Mouse (Mus musculus) sigmoid colon, adult 10 weeks (tissue): Measurements from ENCODE around the gene Dpf2. TPM values are rescaled to one million over a fixed set of nuclear protein-coding genes. Genes with fewer than 3 reads are reported as not detected.

Experiments
- polyA plus RNA-seq: library from polyadenylated mRNA; stranded (reverse); fragments of 350-450 nt; fragmentation: Illumina TruSeq; extraction: RNeasy Lipid Tissue Mini Kit (QIAGEN cat#74804); gene quantifications from one replicate; pipeline ENCODE4 v1.2.3, GENCODE M21; 2014; ENCODE audit warnings: low read depth, low replicate concordance

Dpf2 gene
- polyA plus RNA-seq, result 12.7 TPM

DNA sequence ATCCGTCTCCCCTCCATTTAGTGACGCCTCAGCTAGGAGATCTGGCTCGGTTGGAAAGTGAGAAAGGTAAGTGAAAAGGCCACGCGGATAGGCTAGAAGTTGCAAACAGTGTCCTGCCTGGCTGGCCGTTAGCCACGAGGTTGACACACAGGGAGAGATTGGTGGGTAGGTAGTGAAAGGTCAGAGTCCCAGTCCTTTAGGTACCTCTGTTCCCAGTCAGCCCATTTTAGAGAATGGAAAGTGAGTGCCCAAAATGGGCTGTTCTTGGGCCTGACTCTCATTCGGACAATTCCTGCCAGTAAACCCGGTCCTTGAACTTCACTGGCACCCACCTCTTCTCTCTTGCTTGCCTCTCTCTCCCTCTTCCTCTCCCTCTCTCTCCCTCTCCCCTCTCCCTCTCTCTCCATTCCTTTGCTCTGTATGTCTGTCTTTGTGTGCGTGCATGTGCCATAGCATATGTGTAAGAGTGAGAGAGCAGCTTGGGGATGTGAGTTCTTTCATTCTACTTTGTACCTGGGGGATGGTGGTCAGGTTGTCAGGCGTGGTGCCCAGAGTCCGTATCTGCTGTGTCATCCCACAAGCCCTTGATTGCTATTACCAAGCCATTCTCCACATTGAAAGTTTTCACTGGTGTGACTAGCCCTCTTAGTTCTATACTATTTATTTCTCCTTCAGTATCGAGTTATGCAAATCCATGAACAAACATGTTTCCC is at the start of gene Dpf2:
Gene Dpf2 (minus strand): TSS at position 4 of the 713 bp plus-strand sequence.

GRCm38 (mm10) chr19:5924713-5925093 is 11.9 kb upstream of the Dpf2 start, which contains the start of gene Cdc42ep2:
Gene Cdc42ep2 (minus strand): TSS chr19:5924816.

GRCm38 (mm10) chr19:5894002-5894678 is 18.7 kb downstream of the Dpf2 start, which contains the start of gene Tigd3:
Gene Tigd3 (minus strand): TSS chr19:5894149.

DNA sequence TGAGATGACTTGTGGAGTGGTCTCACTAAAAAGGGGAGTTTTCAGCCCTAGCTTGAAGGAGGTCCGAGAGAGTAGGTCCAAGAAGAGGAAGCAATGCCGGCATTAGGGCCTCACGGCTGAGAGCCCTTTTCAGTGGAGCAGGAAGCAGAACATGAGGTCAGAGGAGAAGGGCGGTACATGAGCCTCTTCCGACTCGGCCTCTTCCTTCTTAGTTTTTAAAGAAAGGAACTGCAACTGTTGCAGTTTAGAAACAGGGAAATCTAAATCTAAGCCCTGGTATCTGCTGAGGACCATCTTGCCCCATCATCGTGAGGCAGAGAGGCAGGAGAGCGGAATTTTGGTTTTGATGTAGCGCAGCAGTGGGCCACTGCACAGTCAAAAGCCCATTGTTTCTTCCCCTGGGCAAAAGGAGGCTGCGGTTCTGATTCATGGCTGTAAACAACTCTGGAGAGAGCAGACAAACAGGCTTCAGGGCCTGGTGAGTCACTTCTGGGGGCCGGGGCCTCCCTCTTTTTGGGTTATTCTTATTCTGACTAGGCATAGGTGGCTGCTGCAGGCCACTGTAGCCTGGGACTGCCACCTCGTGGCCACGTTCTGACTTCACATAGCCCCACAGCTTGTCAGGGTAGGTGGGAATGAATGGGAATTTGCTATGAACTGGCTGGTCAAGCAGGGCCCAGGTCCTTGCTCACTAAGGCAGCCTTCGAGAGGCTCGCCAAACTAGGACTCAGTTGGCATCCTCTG is 35.0 kb downstream of the Dpf2 start, which contains the start of gene Slc25a45:
Gene Slc25a45 (plus strand): TSS at position 191 of the 744 bp plus-strand sequence.

GRCm38 (mm10) chr19:5874969-5875480 is 37.8 kb downstream of the Dpf2 start, which contains the start of gene Frmd8:
Gene Frmd8 (minus strand): TSS chr19:5875274.

Other genes starting within 250 kb of the Dpf2 start
- gene Sipa1, start 249.3 kb downstream of the Dpf2 start, polyA plus RNA-seq, result 1.5 TPM
- 1.7 TPM for gene Map3k11, start 224.3 kb downstream of the Dpf2 start, polyA plus RNA-seq
- gene Pcnx3, start 224.1 kb downstream of the Dpf2 start, polyA plus RNA-seq, result 0.22 TPM
- not detected for gene Kcnk7, start 208.6 kb downstream of the Dpf2 start, polyA plus RNA-seq
- gene Ehbp1l1, start 186.7 kb downstream of the Dpf2 start, polyA plus RNA-seq, result 8.7 TPM
- not detected for gene Fam89b, start 183.4 kb downstream of the Dpf2 start, polyA plus RNA-seq
- 3.2 TPM for gene Ltbp3, start 172.1 kb downstream of the Dpf2 start, polyA plus RNA-seq
- 0.28 TPM for gene Scyl1, start 141.6 kb downstream of the Dpf2 start, polyA plus RNA-seq
- 4.3 TPM for gene Frmd8, start 37.7 kb downstream of the Dpf2 start, polyA plus RNA-seq
- gene Slc25a45, start 35.2 kb downstream of the Dpf2 start, polyA plus RNA-seq, result 1.0 TPM
- 0.19 TPM for gene Tigd3, start 18.9 kb downstream of the Dpf2 start, polyA plus RNA-seq
- 0.79 TPM for gene Cdc42ep2, start 11.8 kb upstream of the Dpf2 start, polyA plus RNA-seq
- 3.3 TPM for gene Pola2, start 51.2 kb upstream of the Dpf2 start, polyA plus RNA-seq
- not detected for gene Slc22a20, start 73.1 kb upstream of the Dpf2 start, polyA plus RNA-seq
- gene Capn1, start 102.9 kb upstream of the Dpf2 start, polyA plus RNA-seq, result 2.7 TPM
- gene Syvn1, start 133.6 kb upstream of the Dpf2 start, polyA plus RNA-seq, result 1.1 TPM
- gene Mrpl49, start 144.8 kb upstream of the Dpf2 start, polyA plus RNA-seq, result 24.2 TPM
- 18.5 TPM for gene Fau, start 144.8 kb upstream of the Dpf2 start, polyA plus RNA-seq
- gene Znhit2, start 148.2 kb upstream of the Dpf2 start, polyA plus RNA-seq, result not detected
- gene Tm7sf2, start 155.4 kb upstream of the Dpf2 start, polyA plus RNA-seq, result 3.7 TPM
- 13.1 TPM for gene Vps51, start 164.2 kb upstream of the Dpf2 start, polyA plus RNA-seq
- not detected for gene Tmem262, start 167.0 kb upstream of the Dpf2 start, polyA plus RNA-seq
- not detected for gene Gm28374, start 169.2 kb upstream of the Dpf2 start, polyA plus RNA-seq
- 0.69 TPM for gene Zfpl1, start 171.9 kb upstream of the Dpf2 start, polyA plus RNA-seq
- 3.0 TPM for gene Cdca5, start 172.0 kb upstream of the Dpf2 start, polyA plus RNA-seq
- gene AC131692.1, start 181.4 kb upstream of the Dpf2 start, polyA plus RNA-seq, result not detected
- 1.5 TPM for gene Naaladl1, start 192.8 kb upstream of the Dpf2 start, polyA plus RNA-seq
- gene Sac3d1, start 205.6 kb upstream of the Dpf2 start, polyA plus RNA-seq, result 0.82 TPM
- gene Snx15, start 215.3 kb upstream of the Dpf2 start, polyA plus RNA-seq, result 6.2 TPM
- 1.2 TPM for gene Batf2, start 228.0 kb upstream of the Dpf2 start, polyA plus RNA-seq
- gene Arl2, start 228.5 kb upstream of the Dpf2 start, polyA plus RNA-seq, result 3.0 TPM